Mouse (Mus musculus) forebrain, embryonic 15.5 days (tissue): ENCODE data around the gene Gemin6. TPM values are rescaled to one million over a fixed set of nuclear protein-coding genes. Genes with fewer than 3 reads are reported as not detected.
"Not testable (repeated sequence)": the region's sequence is repeated elsewhere in the genome, so short reads cannot be mapped to it uniquely, and the experiment has no call there.

ENCODE experiments used
- ATAC-seq: fragments of 200-750 bp; cut with Nextera tagmentation; replicated peaks from 2 replicates; pipeline ENCODE4 v1.8.0; 2017; ENCODE audit warnings: mild to moderate bottlenecking, moderate TSS enrichment, moderate library complexity
- H3K27ac ChIP-seq: fragments of 300-500 bp; sonication (generic); replicated peaks from 2 replicates; pipeline ENCODE4 v1.5.1; 2015; ENCODE audit warnings: mild to moderate bottlenecking, inconsistent platforms
- H3K27me3 ChIP-seq: fragments of 300-500 bp; sonication (generic); 2 replicates; pipeline ENCODE4 v1.6.1; 2015; ENCODE audit warnings: inconsistent platforms
- H3K36me3 ChIP-seq: fragments of 300-500 bp; sonication (generic); 2 replicates; pipeline ENCODE4 v1.6.1; 2015; ENCODE audit warnings: mild to moderate bottlenecking, inconsistent platforms
- H3K4me1 ChIP-seq: fragments of 300-500 bp; sonication (generic); 2 replicates; pipeline ENCODE4 v1.6.1; 2015; ENCODE audit warnings: inconsistent platforms
- H3K4me2 ChIP-seq: fragments of 300-500 bp; sonication (generic); replicated peaks from 2 replicates; pipeline ENCODE4 v1.6.1; 2015; ENCODE audit warnings: mild to moderate bottlenecking, inconsistent platforms
- H3K4me3 ChIP-seq: fragments of 300-500 bp; sonication (generic); 2 replicates; pipeline ENCODE4 v1.5.1; 2015; ENCODE audit warnings: mild to moderate bottlenecking, inconsistent platforms
- H3K9ac ChIP-seq: fragments of 300-500 bp; sonication (generic); replicated peaks from 2 replicates; pipeline ENCODE4 v1.6.1; 2015; ENCODE audit warnings: mild to moderate bottlenecking, inconsistent platforms
- H3K9me3 ChIP-seq: fragments of 300-500 bp; sonication (generic); 2 replicates; pipeline ENCODE4 v1.6.1; 2016; ENCODE audit warnings: inconsistent platforms
- WGBS: fragments of 180-500 bp; shearing (Covaris S2); methylation state at CpG from one replicate; pipeline ENCODE4 v1.1.7; 2015; ENCODE audit warnings: mixed read lengths; 5-methylcytosine and 5-hydroxymethylcytosine counted together
- polyA plus RNA-seq: library from polyadenylated mRNA; unstranded; fragments of >200 nt; fragmentation: Nextera tagmentation; extraction: Ambion mirVana; gene quantifications from 2 replicates; pipeline ENCODE4 v1.2.1, GENCODE M21; 2015

Gene Gemin6
- polyA plus RNA-seq, 1 experiment from 2014 or later: 24.9 TPM

- Histone ChIP-seq H3K27me3 (no peaks in the 10 kb centered on the region), H3K27ac (no peak overlapping the region), H3K9me3 (no peaks in the 10 kb centered on the region), H3K36me3 (peaks cover 54% of the 10 kb centered on the region), H3K4me2 (no peak overlapping the region), H3K4me1 (no peaks in the 10 kb centered on the region), H3K4me3 (no peak overlapping the region), H3K9ac (no peak overlapping the region)
- ATAC-seq: no peak
- 86% methylated on average over 5 of the region's 5 CpGs for WGBS
Measured at GRCm38 (mm10) chr17:80237475-80237874, 13.2 kb downstream of the Gemin6 start.

GRCm38 (mm10) chr17:80241594-80241993 is 17.4 kb downstream of the Gemin6 start:
- H3K4me1 ChIP-seq: no peaks in the 10 kb centered on the region
- H3K4me3 ChIP-seq: no peak overlapping the region
- H3K27ac ChIP-seq: no peak overlapping the region
- no peak for ATAC-seq
- no peaks in the 10 kb centered on the region for H3K9me3 ChIP-seq
- no peaks in the 10 kb centered on the region for H3K27me3 ChIP-seq
- peaks cover 86% of the 10 kb centered on the region for H3K36me3 ChIP-seq
- no peak overlapping the region for H3K9ac ChIP-seq
- no peak overlapping the region for H3K4me2 ChIP-seq
- WGBS: 91% methylated on average over 9 of the region's 9 CpGs

GRCm38 (mm10) chr17:80243116-80243515 is 18.9 kb downstream of the Gemin6 start:
- 88% methylated on average over 13 of the region's 13 CpGs for WGBS
- Histone ChIP-seq H3K27ac (no peak overlapping the region), H3K4me1 (no peaks in the 10 kb centered on the region), H3K27me3 (no peaks in the 10 kb centered on the region), H3K9me3 (no peaks in the 10 kb centered on the region), H3K9ac (no peak overlapping the region), H3K4me3 (no peak overlapping the region), H3K4me2 (no peak overlapping the region), H3K36me3 (peaks cover 91% of the 10 kb centered on the region)
- ATAC-seq: no peak

- no peak for ATAC-seq
Measured at GRCm38 (mm10) chr17:80252757-80253525, 28.7 kb downstream of the Gemin6 start.

GRCm38 (mm10) chr17:80254421-80254820 is 30.2 kb downstream of the Gemin6 start:
- no peak for ATAC-seq
- H3K9ac ChIP-seq: no peak overlapping the region
- H3K36me3 ChIP-seq: peaks cover 96% of the 10 kb centered on the region
- no peak overlapping the region for H3K4me3 ChIP-seq
- H3K4me1 ChIP-seq: no peaks in the 10 kb centered on the region
- H3K27me3 ChIP-seq: no peaks in the 10 kb centered on the region
- 94% methylated on average over 5 of the region's 5 CpGs for WGBS
- no peak overlapping the region for H3K4me2 ChIP-seq
- H3K27ac ChIP-seq: no peak overlapping the region
- H3K9me3 ChIP-seq: no peaks in the 10 kb centered on the region

More at GRCm38 (mm10) chr17:80252757-80253525, 28.7 kb downstream of the Gemin6 start:
- 91% methylated on average over 13 of the region's 13 CpGs for WGBS
- no peak overlapping the region for H3K27ac ChIP-seq
- H3K36me3 ChIP-seq: peaks cover 93% of the 10 kb centered on the region
- H3K9ac ChIP-seq: no peak overlapping the region
- no peaks in the 10 kb centered on the region for H3K9me3 ChIP-seq
- no peaks in the 10 kb centered on the region for H3K27me3 ChIP-seq
- no peaks in the 10 kb centered on the region for H3K4me1 ChIP-seq
- no peak overlapping the region for H3K4me2 ChIP-seq
- no peak overlapping the region for H3K4me3 ChIP-seq

- no peak for ATAC-seq
- no peak overlapping the region for H3K9ac ChIP-seq
- 56% methylated on average over 13 of the region's 13 CpGs for WGBS
- H3K27ac ChIP-seq: no peak overlapping the region
- H3K4me3 ChIP-seq: no peak overlapping the region
- no peak overlapping the region for H3K4me2 ChIP-seq
- peaks cover 96% of the 10 kb centered on the region for H3K36me3 ChIP-seq
- no peaks in the 10 kb centered on the region for H3K4me1 ChIP-seq
- no peaks in the 10 kb centered on the region for H3K9me3 ChIP-seq
- no peaks in the 10 kb centered on the region for H3K27me3 ChIP-seq
Measured at GRCm38 (mm10) chr17:80255208-80255607, 31.0 kb downstream of the Gemin6 start.

GRCm38 (mm10) chr17:80267065-80267464 is 42.8 kb downstream of the Gemin6 start:
- Histone ChIP-seq H3K9ac (no peak overlapping the region), H3K27ac (no peak overlapping the region), H3K9me3 (no peaks in the 10 kb centered on the region), H3K36me3 (peaks cover 88% of the 10 kb centered on the region), H3K4me1 (no peaks in the 10 kb centered on the region), H3K4me3 (no peak overlapping the region), H3K4me2 (no peak overlapping the region), H3K27me3 (no peaks in the 10 kb centered on the region)
- no peak for ATAC-seq
- WGBS: 87% methylated on average over 4 of the region's 4 CpGs

GRCm38 (mm10) chr17:80268151-80268550 is 43.9 kb downstream of the Gemin6 start:
- H3K4me1 ChIP-seq: no peaks in the 10 kb centered on the region
- H3K36me3 ChIP-seq: peaks cover 89% of the 10 kb centered on the region
- no peaks in the 10 kb centered on the region for H3K27me3 ChIP-seq
- H3K27ac ChIP-seq: no peak overlapping the region
- ATAC-seq: no peak
- H3K4me3 ChIP-seq: no peak overlapping the region
- H3K4me2 ChIP-seq: no peak overlapping the region
- 94% methylated on average over 3 of the region's 3 CpGs for WGBS
- H3K9ac ChIP-seq: no peak overlapping the region
- no peaks in the 10 kb centered on the region for H3K9me3 ChIP-seq

GRCm38 (mm10) chr17:80270622-80271021 is 46.4 kb downstream of the Gemin6 start:
- H3K4me3 ChIP-seq, H3K4me2 ChIP-seq, H3K27ac ChIP-seq, H3K9ac ChIP-seq, H3K4me1 ChIP-seq, H3K27me3 ChIP-seq, ATAC-seq, H3K9me3 ChIP-seq: not testable (repeated sequence)
- peaks cover 89% of the 10 kb centered on the region for H3K36me3 ChIP-seq
- WGBS: 97% methylated on average over 7 of the region's 7 CpGs

Other genes starting within 250 kb of the Gemin6 start
- gene Hnrnpll, start 162.1 kb upstream of the Gemin6 start, polyA plus RNA-seq: 84.5 and 87.9 TPM in 2 replicates
- gene Galm, start 97.0 kb upstream of the Gemin6 start, polyA plus RNA-seq: 2.0 and 2.4 TPM in 2 replicates
- gene Srsf7, start 17.1 kb upstream of the Gemin6 start, polyA plus RNA-seq: 583 TPM in 2 replicates
- 0.14 TPM in 1 of 2 replicates, not detected in the other for gene Ttc39d, start 17.0 kb upstream of the Gemin6 start, polyA plus RNA-seq
- 45.3 and 47.7 TPM in 2 replicates for gene Morn2, start 65.8 kb downstream of the Gemin6 start, polyA plus RNA-seq
- gene Dhx57, start 66.0 kb downstream of the Gemin6 start, polyA plus RNA-seq: 47.9 and 48.8 TPM in 2 replicates
- 1.0 and 1.1 TPM in 2 replicates for gene Arhgef33, start 83.0 kb downstream of the Gemin6 start, polyA plus RNA-seq
- gene Gm10190, start 149.1 kb downstream of the Gemin6 start, polyA plus RNA-seq: 2.3 and 2.8 TPM in 2 replicates